Mouse (Mus musculus) lung, adult 2 months (tissue): ENCODE results near the gene Kntc1.

ENCODE experiments used
- CTCF ChIP-seq: fragments of 200-500 bp; IDR thresholded peaks from 2 replicates; pipeline ENCODE4 v1.5.1; 2011; ENCODE audit warnings: mild to moderate bottlenecking, low read length, control low read depth; ENCODE audit not compliant: insufficient read depth
- POLR2A ChIP-seq: fragments of 200-500 bp; IDR thresholded peaks from 2 replicates; pipeline ENCODE4 v1.6.1; 2011; ENCODE audit warnings: low read depth, mild to moderate bottlenecking, control low read depth, low read length, borderline replicate concordance; ENCODE audit errors: extremely low read depth

DNA sequence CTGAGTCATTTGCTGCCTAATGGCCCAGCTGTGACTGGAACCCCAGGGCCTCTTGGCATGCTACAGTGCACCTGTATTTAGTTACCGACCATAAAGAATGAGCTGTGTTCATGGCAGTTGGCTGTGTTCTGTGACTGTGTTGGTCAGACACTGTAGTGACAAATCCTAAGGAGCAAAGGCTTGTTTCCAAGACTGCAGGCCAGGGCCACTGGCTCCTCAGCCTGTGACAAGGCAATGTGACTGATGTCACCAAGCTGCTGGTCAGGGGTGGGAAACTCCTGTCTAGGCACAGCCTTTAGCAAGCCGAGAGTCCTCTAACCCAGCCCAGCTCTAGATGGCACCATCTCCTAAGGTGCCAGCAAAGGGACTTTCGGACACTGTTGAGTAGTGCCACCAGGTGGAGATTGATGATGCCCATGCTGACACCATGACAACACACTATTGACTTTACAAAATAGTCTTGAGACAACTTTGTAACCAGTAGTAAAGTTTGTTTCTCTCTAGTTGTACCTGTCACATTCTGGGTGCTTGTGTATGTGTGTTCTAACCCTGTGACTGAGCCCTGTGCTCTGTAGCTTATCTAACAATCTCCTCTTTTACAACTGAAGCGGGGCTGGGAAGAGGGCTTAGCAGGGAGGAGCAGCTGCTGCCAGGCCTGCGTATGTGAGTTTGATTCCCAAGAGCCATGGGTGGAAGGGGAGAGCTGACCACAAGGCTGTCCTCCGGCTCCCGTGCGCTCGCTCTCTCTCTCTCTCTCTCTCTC, 71.2 kb downstream of the Kntc1 start:
- TF ChIP-seq CTCF (peak; percentile 56; the same call in 1 of the 2 replicates), POLR2A (no peak)
